Mouse (Mus musculus): Measurements from ENCODE around the gene Mcidas. TPM values are rescaled to one million over a fixed set of nuclear protein-coding genes. Genes with fewer than 3 reads are reported as not detected.

Mcidas gene
- polyA plus RNA-seq (2014; fragmentation: Nextera tagmentation; extraction: Ambion mirVana): 0.17 TPM in 2 replicates

- Histone ChIP-seq H3K9ac (replicated peaks; ENCODE audit: low read depth, low read length) (no peak within 1 kb of the TSS), H3K4me1 (ENCODE audit: control insufficient read depth, insufficient read depth, low read length) (peaks cover 22% of the 10 kb centered on the region; the same call in 1 of the 2 replicates), H3K36me3 (ENCODE audit: control insufficient read depth, insufficient read depth, low read length) (no peaks in the 10 kb centered on the region), H3K27me3 (ENCODE audit: control insufficient read depth, insufficient read depth, low read length) (peaks cover 73% of the 10 kb centered on the region), H3K4me3 (ENCODE audit: low read depth, low read length) (peak within 1 kb of the TSS; percentile 36), H3K27ac (ENCODE audit: low read length) (no peak within 1 kb of the TSS), H3K4me2 (replicated peaks; ENCODE audit: low read depth, low read length) (peak within 1 kb of the TSS; percentile 64), H3K9me3 (ENCODE audit: control insufficient read depth, low read depth, low read length) (no peaks in the 10 kb centered on the region)
- 0 out of 2 replicates have a peak, but pooled peaks have one; percentile 35 for ATAC-seq (ENCODE audit: insufficient number of reproducible peaks, insufficient read depth, low FRiP score, low read depth)
- WGBS: under 1% methylated on average over 63 of the region's 63 CpGs
These were observed at the start of gene Mcidas for GRCm38 (mm10) chr13:112993531-112994152. Gene Mcidas (plus strand): TSS chr13:112993845.

- Histone ChIP-seq H3K27ac (ENCODE audit: low read length) (no peak overlapping the region), H3K27me3 (ENCODE audit: control insufficient read depth, insufficient read depth, low read length) (no peaks in the 10 kb centered on the region), H3K9me3 (ENCODE audit: control insufficient read depth, low read depth, low read length) (no peaks in the 10 kb centered on the region), H3K9ac (replicated peaks; ENCODE audit: low read depth, low read length) (no peak overlapping the region), H3K36me3 (ENCODE audit: control insufficient read depth, insufficient read depth, low read length) (peaks cover 46% of the 10 kb centered on the region), H3K4me2 (replicated peaks; ENCODE audit: low read depth, low read length) (no peak overlapping the region), H3K4me1 (ENCODE audit: control insufficient read depth, insufficient read depth, low read length) (no peaks in the 10 kb centered on the region), H3K4me3 (ENCODE audit: low read depth, low read length) (no peak overlapping the region)
- ATAC-seq (ENCODE audit: insufficient number of reproducible peaks, insufficient read depth, low FRiP score, low read depth): no peak
- WGBS: 97% methylated on average over 9 of the region's 9 CpGs
These were observed 48.3 kb upstream of the Mcidas start for GRCm38 (mm10) chr13:112945312-112945711.

GRCm38 (mm10) chr13:112945900-112946299 is 47.7 kb upstream of the Mcidas start:
- WGBS: 83% methylated on average over 6 of the region's 6 CpGs
- Histone ChIP-seq H3K9ac (replicated peaks; ENCODE audit: low read depth, low read length) (no peak overlapping the region), H3K27me3 (ENCODE audit: control insufficient read depth, insufficient read depth, low read length) (no peaks in the 10 kb centered on the region), H3K4me1 (ENCODE audit: control insufficient read depth, insufficient read depth, low read length) (no peaks in the 10 kb centered on the region), H3K9me3 (ENCODE audit: control insufficient read depth, low read depth, low read length) (no peaks in the 10 kb centered on the region), H3K36me3 (ENCODE audit: control insufficient read depth, insufficient read depth, low read length) (peaks cover 47% of the 10 kb centered on the region), H3K27ac (ENCODE audit: low read length) (no peak overlapping the region), H3K4me3 (ENCODE audit: low read depth, low read length) (no peak overlapping the region), H3K4me2 (replicated peaks; ENCODE audit: low read depth, low read length) (no peak overlapping the region)
- no peak for ATAC-seq (ENCODE audit: insufficient number of reproducible peaks, insufficient read depth, low FRiP score, low read depth)

- no peaks in the 10 kb centered on the region for H3K9me3 ChIP-seq (ENCODE audit: control insufficient read depth, low read depth, low read length)
- peaks cover 60% of the 10 kb centered on the region for H3K36me3 ChIP-seq (ENCODE audit: control insufficient read depth, insufficient read depth, low read length)
- WGBS: 92% methylated on average over 8 of the region's 8 CpGs
These were observed 39.6 kb upstream of the Mcidas start for GRCm38 (mm10) chr13:112954067-112954466.

GRCm38 (mm10) chr13:112963081-112963480 is 30.6 kb upstream of the Mcidas start:
- no peak for ATAC-seq (ENCODE audit: insufficient number of reproducible peaks, insufficient read depth, low FRiP score, low read depth)
- 73% methylated on average over 5 of the region's 5 CpGs for WGBS

More at GRCm38 (mm10) chr13:112954067-112954466, 39.6 kb upstream of the Mcidas start:
- ATAC-seq (ENCODE audit: insufficient number of reproducible peaks, insufficient read depth, low FRiP score, low read depth): no peak
- Histone ChIP-seq H3K9ac (replicated peaks; ENCODE audit: low read depth, low read length) (no peak overlapping the region), H3K27me3 (ENCODE audit: control insufficient read depth, insufficient read depth, low read length) (no peaks in the 10 kb centered on the region), H3K27ac (ENCODE audit: low read length) (no peak overlapping the region), H3K4me1 (ENCODE audit: control insufficient read depth, insufficient read depth, low read length) (no peaks in the 10 kb centered on the region), H3K4me3 (ENCODE audit: low read depth, low read length) (no peak overlapping the region), H3K4me2 (replicated peaks; ENCODE audit: low read depth, low read length) (no peak overlapping the region)

GRCm38 (mm10) chr13:112964421-112964820 is 29.2 kb upstream of the Mcidas start:
- Histone ChIP-seq H3K4me3 (ENCODE audit: low read depth, low read length) (no peak overlapping the region), H3K4me2 (replicated peaks; ENCODE audit: low read depth, low read length) (no peak overlapping the region), H3K27me3 (ENCODE audit: control insufficient read depth, insufficient read depth, low read length) (no peaks in the 10 kb centered on the region), H3K9me3 (ENCODE audit: control insufficient read depth, low read depth, low read length) (no peaks in the 10 kb centered on the region), H3K27ac (ENCODE audit: low read length) (no peak overlapping the region), H3K36me3 (ENCODE audit: control insufficient read depth, insufficient read depth, low read length) (peaks cover 13% of the 10 kb centered on the region), H3K9ac (replicated peaks; ENCODE audit: low read depth, low read length) (no peak overlapping the region), H3K4me1 (ENCODE audit: control insufficient read depth, insufficient read depth, low read length) (no peaks in the 10 kb centered on the region)
- no peak for ATAC-seq (ENCODE audit: insufficient number of reproducible peaks, insufficient read depth, low FRiP score, low read depth)
- 91% methylated on average over 12 of the region's 12 CpGs for WGBS

More at GRCm38 (mm10) chr13:112963081-112963480, 30.6 kb upstream of the Mcidas start:
- Histone ChIP-seq H3K9ac (replicated peaks; ENCODE audit: low read depth, low read length) (no peak overlapping the region), H3K27me3 (ENCODE audit: control insufficient read depth, insufficient read depth, low read length) (no peaks in the 10 kb centered on the region), H3K36me3 (ENCODE audit: control insufficient read depth, insufficient read depth, low read length) (peaks cover 19% of the 10 kb centered on the region), H3K9me3 (ENCODE audit: control insufficient read depth, low read depth, low read length) (no peaks in the 10 kb centered on the region), H3K4me3 (ENCODE audit: low read depth, low read length) (no peak overlapping the region), H3K4me2 (replicated peaks; ENCODE audit: low read depth, low read length) (no peak overlapping the region), H3K4me1 (ENCODE audit: control insufficient read depth, insufficient read depth, low read length) (no peaks in the 10 kb centered on the region), H3K27ac (ENCODE audit: low read length) (no peak overlapping the region)

- no peak for ATAC-seq (ENCODE audit: insufficient number of reproducible peaks, insufficient read depth, low FRiP score, low read depth)
- H3K4me1 ChIP-seq (ENCODE audit: control insufficient read depth, insufficient read depth, low read length): no peaks in the 10 kb centered on the region
- no peak overlapping the region for H3K4me2 ChIP-seq (replicated peaks; ENCODE audit: low read depth, low read length)
- WGBS: 91% methylated on average over 5 of the region's 5 CpGs
- H3K27me3 ChIP-seq (ENCODE audit: control insufficient read depth, insufficient read depth, low read length): no peaks in the 10 kb centered on the region
- no peak overlapping the region for H3K9ac ChIP-seq (replicated peaks; ENCODE audit: low read depth, low read length)
- H3K27ac ChIP-seq (ENCODE audit: low read length): no peak overlapping the region
- H3K4me3 ChIP-seq (ENCODE audit: low read depth, low read length): no peak overlapping the region
- H3K36me3 ChIP-seq (ENCODE audit: control insufficient read depth, insufficient read depth, low read length): peaks cover 10% of the 10 kb centered on the region
- no peaks in the 10 kb centered on the region for H3K9me3 ChIP-seq (ENCODE audit: control insufficient read depth, low read depth, low read length)
These were observed 26.4 kb upstream of the Mcidas start for GRCm38 (mm10) chr13:112967267-112967666.

GRCm38 (mm10) chr13:112976720-112977119 is 16.9 kb upstream of the Mcidas start:
- Histone ChIP-seq H3K36me3 (ENCODE audit: control insufficient read depth, insufficient read depth, low read length) (no peaks in the 10 kb centered on the region), H3K27me3 (ENCODE audit: control insufficient read depth, insufficient read depth, low read length) (no peaks in the 10 kb centered on the region; the same call in 1 of the 2 replicates), H3K4me3 (ENCODE audit: low read depth, low read length) (no peak overlapping the region), H3K9ac (replicated peaks; ENCODE audit: low read depth, low read length) (no peak overlapping the region), H3K4me1 (ENCODE audit: control insufficient read depth, insufficient read depth, low read length) (no peaks in the 10 kb centered on the region), H3K27ac (ENCODE audit: low read length) (no peak overlapping the region), H3K9me3 (ENCODE audit: control insufficient read depth, low read depth, low read length) (no peaks in the 10 kb centered on the region), H3K4me2 (replicated peaks; ENCODE audit: low read depth, low read length) (no peak overlapping the region)
- 35% methylated on average over 10 of the region's 10 CpGs for WGBS
- ATAC-seq (ENCODE audit: insufficient number of reproducible peaks, insufficient read depth, low FRiP score, low read depth): no peak
